Mouse (Mus musculus) cerebellum, adult 2 months (tissue): ENCODE results near the gene Cygb. TPM values are rescaled to one million over a fixed set of nuclear protein-coding genes. Genes with fewer than 3 reads are reported as not detected.

Experiments used
- DNase-seq, 2 experiments: peaks; one replicate each; pipeline ENCODE4 v3.0.0; 2021
- H3K27ac ChIP-seq: fragments of 200-500 bp; 2 replicates; pipeline ENCODE4 v1.5.1; 2012; ENCODE audit warnings: low read length, control low read depth, inconsistent platforms; ENCODE audit not compliant: insufficient read depth
- H3K27me3 ChIP-seq: fragments of 200-500 bp; 2 replicates; pipeline ENCODE4 v1.6.1; 2012; ENCODE audit warnings: inconsistent platforms, mild to moderate bottlenecking, low read length, moderate library complexity; ENCODE audit not compliant: control insufficient read depth, insufficient read depth
- H3K4me1 ChIP-seq: fragments of 200-500 bp; 2 replicates; pipeline ENCODE4 v1.6.1; 2011; ENCODE audit warnings: low read length; ENCODE audit not compliant: control insufficient read depth, insufficient read depth
- H3K4me3 ChIP-seq: fragments of 200-500 bp; replicated peaks from 2 replicates; pipeline ENCODE3; 2011; ENCODE audit warnings: mild to moderate bottlenecking, low read depth, low read length, control low read depth; ENCODE audit not compliant: insufficient read depth
- CTCF ChIP-seq: fragments of 200-500 bp; IDR thresholded peaks from 2 replicates; pipeline ENCODE4 v1.5.1; 2011; ENCODE audit warnings: low read depth, mild to moderate bottlenecking, control low read depth, low read length, moderate library complexity, borderline replicate concordance; ENCODE audit not compliant: insufficient read depth
- POLR2A ChIP-seq: fragments of 200-500 bp; IDR thresholded peaks from 2 replicates; pipeline ENCODE4 v1.6.1; 2011; ENCODE audit warnings: low read length, control low read depth, borderline replicate concordance; ENCODE audit not compliant: insufficient read depth
- WGBS: fragments of 180-500 bp; shearing (Covaris S2); methylation state at CpG from one replicate; pipeline ENCODE4 v1.1.7; 2018; 5-methylcytosine and 5-hydroxymethylcytosine counted together
- polyA plus RNA-seq: library from polyadenylated mRNA; depleted of rRNA; stranded (reverse); fragments of >200 nt; gene quantifications from 2 replicates; pipeline ENCODE4 v1.2.3, GENCODE M21; 2012

Cygb gene
- polyA plus RNA-seq, 1 experiment, result 113 TPM

GRCm38 (mm10) chr11:116690701-116691575 lies 36.8 kb upstream of the Cygb start:
- Histone ChIP-seq H3K27ac (no peak overlapping the region), H3K27me3 (no peaks in the 10 kb centered on the region; the same call in 1 of the 2 replicates), H3K4me3 (no peak overlapping the region), H3K4me1 (no peaks in the 10 kb centered on the region; the same call in 1 of the 2 replicates)
- 53% methylated on average over 18 of the region's 18 CpGs for WGBS
- TF ChIP-seq CTCF (no peak), POLR2A (no peak)
- no peak for DNase-seq

- no peak for DNase-seq
- H3K27me3 ChIP-seq, result no peaks in the 10 kb centered on the region; the same call in 1 of the 2 replicates
- H3K27ac ChIP-seq, result no peak overlapping the region
- no peaks in the 10 kb centered on the region for H3K4me1 ChIP-seq
- 92% methylated on average over 10 of the region's 10 CpGs for WGBS
- H3K4me3 ChIP-seq, result no peak overlapping the region
- TF ChIP-seq POLR2A, result no peak
- TF ChIP-seq CTCF, result no peak
Measured at GRCm38 (mm10) chr11:116689622-116690021, 35.5 kb upstream of the Cygb start.

- no peak for TF ChIP-seq POLR2A
- TF ChIP-seq CTCF, result no peak
- Histone ChIP-seq H3K27ac (no peak overlapping the region), H3K4me1 (no peaks in the 10 kb centered on the region), H3K4me3 (no peak overlapping the region), H3K27me3 (no peaks in the 10 kb centered on the region)
- 83% methylated on average over 8 of the region's 8 CpGs for WGBS
- no peak for DNase-seq
Measured at GRCm38 (mm10) chr11:116687897-116688296, 33.8 kb upstream of the Cygb start.

- H3K4me1 ChIP-seq, result no peaks in the 10 kb centered on the region
- 85% methylated on average over 9 of the region's 9 CpGs for WGBS
Measured at GRCm38 (mm10) chr11:116685729-116686128, 31.6 kb upstream of the Cygb start.

GRCm38 (mm10) chr11:116683777-116684176 lies 29.7 kb upstream of the Cygb start:
- Histone ChIP-seq H3K27ac (no peak overlapping the region), H3K27me3 (no peaks in the 10 kb centered on the region), H3K4me1 (peaks cover 6% of the 10 kb centered on the region), H3K4me3 (no peak overlapping the region)
- TF ChIP-seq CTCF, result no peak
- TF ChIP-seq POLR2A, result no peak
- no peak for DNase-seq
- WGBS, result 70% methylated on average over 4 of the region's 4 CpGs

More at GRCm38 (mm10) chr11:116685729-116686128, 31.6 kb upstream of the Cygb start:
- Histone ChIP-seq H3K4me3 (no peak overlapping the region), H3K27ac (no peak overlapping the region), H3K27me3 (no peaks in the 10 kb centered on the region)
- TF ChIP-seq CTCF, result no peak
- TF ChIP-seq POLR2A, result no peak
- no peak for DNase-seq

GRCm38 (mm10) chr11:116682501-116683144 lies 28.5 kb upstream of the Cygb start:
- Histone ChIP-seq H3K4me3 (no peak overlapping the region), H3K4me1 (peaks cover 6% of the 10 kb centered on the region), H3K27ac (no peak overlapping the region), H3K27me3 (no peaks in the 10 kb centered on the region)
- no peak for DNase-seq
- 76% methylated on average over 14 of the region's 14 CpGs for WGBS
- TF ChIP-seq CTCF, result no peak
- TF ChIP-seq POLR2A, result no peak

GRCm38 (mm10) chr11:116681147-116681546 lies 27.0 kb upstream of the Cygb start:
- Histone ChIP-seq H3K4me1 (peaks cover 6% of the 10 kb centered on the region), H3K4me3 (no peak overlapping the region), H3K27me3 (no peaks in the 10 kb centered on the region), H3K27ac (no peak overlapping the region)
- no peak for DNase-seq
- WGBS, result 65% methylated on average over 4 of the region's 4 CpGs
- no peak for TF ChIP-seq CTCF
- no peak for TF ChIP-seq POLR2A

GRCm38 (mm10) chr11:116680321-116681091 lies 26.4 kb upstream of the Cygb start:
- WGBS, result 84% methylated on average over 24 of the region's 24 CpGs
- TF ChIP-seq POLR2A, result no peak
- no peak for TF ChIP-seq CTCF
- H3K27me3 ChIP-seq, result no peaks in the 10 kb centered on the region

More at GRCm38 (mm10) chr11:116680321-116681091, 26.4 kb upstream of the Cygb start:
- Histone ChIP-seq H3K4me3 (no peak overlapping the region), H3K4me1 (peaks cover 6% of the 10 kb centered on the region), H3K27ac (no peak overlapping the region)
- no peak for DNase-seq
